ENCODE assay signal across 16 mouse cellular contexts in the genomic region with DNA sequence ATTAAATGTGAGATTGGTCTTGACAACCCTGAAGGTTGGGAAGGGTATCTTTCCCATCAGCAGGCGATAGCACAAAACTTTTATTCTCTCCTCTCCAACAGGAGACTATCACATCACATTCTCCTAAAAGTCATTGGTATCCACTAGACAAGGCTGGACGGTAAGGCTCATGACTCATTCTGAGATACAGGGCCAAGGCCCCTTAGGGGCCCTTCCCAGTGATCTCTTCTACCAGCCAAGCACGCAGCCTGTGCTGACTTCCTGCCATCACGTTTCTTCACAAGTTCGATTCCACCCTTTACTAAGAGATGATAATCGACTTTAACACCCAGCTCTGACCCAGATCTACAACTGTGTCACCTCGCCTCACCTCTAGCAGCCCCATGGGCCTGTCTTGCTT.
"Had no signal": no experiment of that assay in that cellular context is flagged by ENCODE, and none has a peak within 500 bp of the region (broad histone marks: within the 10 kb centered on the region; RNA-seq: fewer than 3 reads in every experiment).

No protein-coding gene starts in this region.

- H3K4me3 ChIP-seq: neural tube, embryonic 13.5 days; neural tube, embryonic 15.5 days; stomach, embryonic 15.5 days had no signal

- H3K4me1 ChIP-seq: stomach, embryonic 15.5 days had no signal

- H3K9ac ChIP-seq: neural tube, embryonic 13.5 days; neural tube, embryonic 15.5 days; stomach, embryonic 15.5 days had no signal

- H3K4me2 ChIP-seq: neural tube, embryonic 13.5 days; neural tube, embryonic 15.5 days; stomach, embryonic 15.5 days had no signal

- H3K36me3 ChIP-seq: neural tube, embryonic 13.5 days; neural tube, embryonic 15.5 days; stomach, embryonic 15.5 days had no signal

- H3K27ac ChIP-seq: neural tube, embryonic 13.5 days; neural tube, embryonic 15.5 days; stomach, embryonic 15.5 days; stomach, postnatal 0 days had no signal

- H3K27me3 ChIP-seq: neural tube, embryonic 13.5 days; neural tube, embryonic 15.5 days; stomach, embryonic 15.5 days had no signal

- DNase-seq: retina, postnatal 1 day; right cerebral cortex, adult 18-20 months; right cerebral cortex, postnatal 14 days; right cerebral cortex, postnatal 25 days; right cerebral cortex, postnatal 4 days; spleen, adult 18-20 months; thymus, adult 18-20 months; thymus, adult 2 months; thymus, postnatal 14 days; thymus, postnatal 25 days; thymus, postnatal 36 days; thymus, postnatal 4 days had no signal

- H3K9me3 ChIP-seq: neural tube, embryonic 13.5 days; neural tube, embryonic 15.5 days; stomach, embryonic 15.5 days had no signal
